Mouse (Mus musculus) E14TG2a.4 (cell line): ENCODE data around the gene Ankrd60.
A peak's percentile ranks its signal among the peaks of the same experiment; 100 is the strongest.

ENCODE experiments used
- H3K27me3 ChIP-seq: 2 replicates; pipeline ENCODE4 v1.6.1; 2014; ENCODE audit warnings: low read length, control low read depth; ENCODE audit not compliant: insufficient read depth
- H3K36me3 ChIP-seq: 2 replicates; pipeline ENCODE4 v1.6.1; 2014; ENCODE audit warnings: low read length, control low read depth; ENCODE audit not compliant: insufficient read depth
- H3K4me1 ChIP-seq: replicated peaks from 2 replicates; pipeline ENCODE4 v1.6.1; 2014; ENCODE audit warnings: low read depth, low read length, control low read depth
- H3K4me3 ChIP-seq: replicated peaks from 2 replicates; pipeline ENCODE4 v1.5.1; 2014; ENCODE audit warnings: mild to moderate bottlenecking, low read length
- H3K9me3 ChIP-seq: 2 replicates; pipeline ENCODE4 v1.6.1; 2014; ENCODE audit warnings: low read length, control low read depth
- CTCF ChIP-seq: conservative IDR thresholded peaks from 2 replicates; pipeline ENCODE4 v1.5.1; 2014; ENCODE audit warnings: low read length
- NANOG ChIP-seq: IDR thresholded peaks from 2 replicates; pipeline ENCODE4 v1.6.1; 2014; ENCODE audit warnings: borderline replicate concordance, low read length, mixed read lengths
- POU5F1 ChIP-seq: IDR thresholded peaks from 2 replicates; pipeline ENCODE4 v1.6.1; 2014; ENCODE audit warnings: low read length, borderline replicate concordance

Gene Ankrd60

DNA sequence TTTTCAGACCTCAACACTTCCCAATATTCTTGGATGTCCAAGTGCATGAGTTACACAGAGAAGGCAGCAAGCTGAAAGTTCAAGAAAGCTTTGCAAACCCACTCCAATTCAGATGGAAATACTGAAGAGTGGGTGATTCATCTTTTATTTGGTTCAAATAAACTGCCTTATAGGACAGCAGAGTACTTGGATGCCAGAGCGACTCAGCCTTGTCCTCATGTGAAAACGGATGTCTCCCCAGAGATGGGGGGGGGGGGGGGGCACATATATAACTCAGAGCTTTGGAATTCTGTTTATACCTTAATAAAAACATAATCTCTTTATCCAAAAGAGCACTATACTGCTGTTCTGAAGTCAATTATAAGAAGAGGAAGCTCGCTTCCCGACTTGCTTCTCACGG, 9.2 kb upstream of the Ankrd60 start:
- TF ChIP-seq CTCF (no peak), POU5F1 (no peak), NANOG (no peak)
- peaks cover 9% of the 10 kb centered on the region for H3K36me3 ChIP-seq
- peaks cover 11% of the 10 kb centered on the region for H3K4me1 ChIP-seq
- H3K9me3 ChIP-seq, result peaks cover 11% of the 10 kb centered on the region
- no peak overlapping the region for H3K4me3 ChIP-seq
- H3K27me3 ChIP-seq, result peaks cover 37% of the 10 kb centered on the region

DNA sequence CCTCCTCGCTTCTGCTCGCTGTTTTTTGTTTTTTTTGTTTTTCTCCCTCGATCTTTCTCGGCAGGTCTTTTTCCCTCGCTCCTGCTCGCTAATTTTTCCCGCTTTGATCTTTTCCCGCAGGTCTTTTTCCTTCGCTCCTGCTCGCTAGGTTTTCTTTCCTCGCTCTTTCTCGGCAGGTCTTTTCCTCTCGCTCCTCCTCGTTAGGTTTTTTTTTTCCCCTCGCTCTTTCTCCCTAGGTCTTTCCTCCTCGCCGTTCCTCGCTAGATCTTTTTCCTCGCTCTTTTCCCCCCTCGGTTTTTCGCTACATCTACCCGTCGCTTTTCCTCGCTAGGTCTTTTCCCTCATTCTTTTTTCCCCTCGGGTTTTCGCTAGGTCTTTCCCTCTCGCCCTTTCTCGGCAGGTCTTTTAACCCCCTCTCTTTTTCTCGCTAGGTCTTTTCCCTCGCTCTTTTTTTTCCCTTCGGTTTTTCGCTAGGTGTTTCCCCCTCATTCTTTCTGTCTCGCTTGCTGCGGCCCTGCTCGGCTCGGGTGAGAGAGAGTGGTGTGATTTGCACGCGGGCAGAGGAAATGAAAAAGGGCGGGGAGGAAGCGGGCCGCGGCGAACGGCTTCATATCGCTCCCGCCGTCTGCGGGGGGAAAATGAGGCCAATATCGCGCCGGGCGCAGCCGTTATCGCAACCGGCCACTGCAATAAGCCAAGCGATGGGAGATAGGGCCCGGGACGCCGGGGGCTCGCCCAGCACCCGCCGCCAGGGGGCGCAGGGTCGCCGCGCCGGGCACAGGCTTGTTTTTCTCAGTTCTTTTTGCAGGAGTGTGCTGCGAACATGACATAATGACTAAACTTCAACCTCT, 8.2 kb upstream of the Ankrd60 start:
- H3K9me3 ChIP-seq, result peaks cover 11% of the 10 kb centered on the region
- H3K4me1 ChIP-seq, result peaks cover 12% of the 10 kb centered on the region
- TF ChIP-seq POU5F1 (no peak), CTCF (no peak), NANOG (no peak)
- H3K4me3 ChIP-seq, result peak overlapping the region; percentile 66
- H3K36me3 ChIP-seq, result peaks cover 9% of the 10 kb centered on the region; the same call in 1 of the 2 replicates
- peaks cover 37% of the 10 kb centered on the region for H3K27me3 ChIP-seq

DNA sequence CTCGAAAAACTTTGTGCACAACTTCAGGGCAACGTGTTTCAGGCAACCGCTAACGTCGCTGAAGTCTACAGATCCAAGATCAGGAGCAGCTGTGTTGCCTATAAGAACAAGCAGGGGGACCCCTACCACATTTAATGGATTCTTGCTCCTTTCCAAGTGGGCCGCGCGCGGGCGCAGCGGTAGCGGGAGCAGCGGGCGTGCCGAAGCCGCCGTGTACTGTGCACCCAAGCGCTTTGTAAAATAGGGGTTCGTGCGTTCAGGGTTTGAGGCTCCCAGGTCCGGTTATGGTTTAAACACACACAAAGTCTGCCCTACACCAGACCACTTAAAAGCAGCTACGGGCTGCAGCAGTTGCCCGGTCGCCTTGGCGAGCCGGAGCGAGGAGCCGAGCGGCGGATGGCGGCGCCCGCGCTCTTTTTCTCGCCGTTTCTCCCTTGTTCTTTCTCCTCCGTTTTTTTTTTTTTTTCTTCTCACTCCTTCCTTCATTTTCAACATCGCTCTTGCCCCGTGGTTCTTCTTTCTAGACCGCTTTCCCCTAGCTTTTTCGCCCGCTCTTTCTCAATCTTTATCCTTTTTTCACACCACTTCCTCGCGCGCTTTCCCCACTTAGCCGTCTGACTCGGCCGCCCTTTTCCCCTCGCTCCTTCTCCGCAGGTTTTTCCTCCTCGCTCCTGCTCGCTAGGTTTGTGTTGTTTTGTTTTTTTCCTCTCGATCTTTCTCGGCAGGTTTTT, 7.4 kb upstream of the Ankrd60 start:
- H3K4me1 ChIP-seq, result peaks cover 12% of the 10 kb centered on the region
- peak overlapping the region; percentile 66 for H3K4me3 ChIP-seq
- H3K27me3 ChIP-seq, result peaks cover 37% of the 10 kb centered on the region
- peaks cover 11% of the 10 kb centered on the region for H3K9me3 ChIP-seq
- TF ChIP-seq NANOG, result no peak
- no peak for TF ChIP-seq CTCF
- no peak for TF ChIP-seq POU5F1
- H3K36me3 ChIP-seq, result peaks cover 9% of the 10 kb centered on the region; the same call in 1 of the 2 replicates

DNA sequence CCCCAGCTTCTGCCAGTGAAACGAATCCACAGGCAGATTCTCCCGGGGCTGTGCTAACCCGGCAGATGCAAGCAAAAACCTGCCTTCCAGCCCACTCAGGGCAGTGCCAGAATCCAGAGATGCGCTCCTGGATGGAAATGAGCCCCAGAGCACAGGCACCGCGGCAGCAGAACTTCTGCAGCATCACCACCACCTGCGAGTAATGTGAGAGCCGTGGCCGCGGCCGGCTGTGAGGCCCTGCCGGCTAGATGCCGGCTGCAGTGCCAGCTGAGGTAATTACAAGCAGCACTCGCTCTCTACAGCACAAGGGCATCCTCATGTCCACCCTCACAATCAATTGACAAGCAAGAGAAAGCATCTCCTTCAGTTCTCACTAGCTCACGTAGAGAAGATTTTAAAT, 6.2 kb upstream of the Ankrd60 start:
- Histone ChIP-seq H3K9me3 (no peaks in the 10 kb centered on the region), H3K4me1 (peaks cover 12% of the 10 kb centered on the region), H3K27me3 (peaks cover 45% of the 10 kb centered on the region), H3K36me3 (no peaks in the 10 kb centered on the region), H3K4me3 (no peak overlapping the region)
- no peak for TF ChIP-seq CTCF
- no peak for TF ChIP-seq POU5F1
- no peak for TF ChIP-seq NANOG

DNA sequence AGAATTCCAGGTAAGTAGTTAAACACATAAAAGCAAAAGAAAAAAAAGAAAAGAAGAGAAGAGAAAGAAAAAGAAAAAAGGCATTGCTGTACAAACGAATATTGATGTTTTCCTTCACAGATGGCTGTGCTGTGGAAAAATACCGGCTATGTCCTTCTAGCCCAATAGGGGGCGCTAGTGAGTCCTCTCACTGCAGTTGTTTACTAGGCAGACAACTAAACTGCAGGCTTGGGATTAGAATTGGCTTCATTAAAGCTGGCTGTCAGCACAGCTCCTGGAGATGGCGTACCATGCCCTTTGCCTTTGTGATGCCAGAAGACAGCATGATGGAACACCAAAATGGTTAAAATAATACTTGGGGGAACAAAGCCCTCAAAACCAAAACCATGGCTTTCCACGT, 5.3 kb upstream of the Ankrd60 start:
- H3K4me1 ChIP-seq, result peaks cover 16% of the 10 kb centered on the region
- H3K4me3 ChIP-seq, result no peak overlapping the region
- H3K27me3 ChIP-seq, result peaks cover 50% of the 10 kb centered on the region
- H3K36me3 ChIP-seq, result no peaks in the 10 kb centered on the region
- TF ChIP-seq POU5F1 (no peak), CTCF (peak; percentile 96)
- H3K9me3 ChIP-seq, result no peaks in the 10 kb centered on the region

DNA sequence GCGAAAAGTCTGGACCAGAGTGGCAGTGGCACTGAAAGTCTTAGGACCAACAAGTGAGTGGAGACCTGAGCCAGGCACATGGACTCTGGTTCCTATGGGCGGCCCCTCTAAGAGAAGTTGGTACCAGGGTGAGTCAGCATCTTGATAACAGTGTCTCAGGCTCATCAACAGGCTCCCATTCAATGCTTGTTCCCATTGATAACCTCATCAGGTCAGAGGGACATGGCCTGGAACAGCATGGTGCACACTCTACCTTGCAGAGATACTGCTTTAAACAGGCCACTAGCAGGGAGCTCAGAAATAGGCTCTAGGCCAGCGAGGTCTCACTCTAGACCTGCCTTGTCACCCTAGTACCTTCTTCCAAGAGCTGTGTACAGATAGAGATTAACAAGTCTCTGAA, 4.7 kb upstream of the Ankrd60 start:
- TF ChIP-seq NANOG (no peak), CTCF (no peak), POU5F1 (no peak)
- H3K4me3 ChIP-seq, result no peak overlapping the region
- H3K27me3 ChIP-seq, result peaks cover 52% of the 10 kb centered on the region
- no peaks in the 10 kb centered on the region for H3K9me3 ChIP-seq
- peaks cover 18% of the 10 kb centered on the region for H3K4me1 ChIP-seq
- H3K36me3 ChIP-seq, result no peaks in the 10 kb centered on the region

DNA sequence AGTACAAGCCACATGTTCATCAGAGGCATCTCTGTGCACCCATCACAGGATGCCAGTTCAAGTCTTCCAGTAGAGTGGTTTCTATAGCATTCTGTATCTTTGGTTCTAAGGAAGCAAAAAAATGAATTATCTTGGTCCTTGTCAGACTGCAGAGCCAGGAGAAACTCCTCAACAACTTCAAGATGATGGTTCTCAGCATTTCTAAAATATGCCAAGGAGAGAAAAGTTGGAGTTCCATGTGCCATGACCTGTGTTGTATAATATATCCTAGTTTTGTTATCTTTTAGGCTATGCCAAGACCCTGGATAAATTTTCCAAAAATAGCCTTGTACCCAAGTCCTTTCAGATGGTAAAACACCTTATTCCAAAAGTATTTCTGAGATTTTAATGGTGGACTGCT, 2.9 kb upstream of the Ankrd60 start:
- no peaks in the 10 kb centered on the region for H3K36me3 ChIP-seq
- no peak for TF ChIP-seq NANOG
- no peak for TF ChIP-seq POU5F1
- no peak for TF ChIP-seq CTCF
- H3K27me3 ChIP-seq, result peaks cover 56% of the 10 kb centered on the region
- H3K9me3 ChIP-seq, result no peaks in the 10 kb centered on the region
- H3K4me3 ChIP-seq, result no peak overlapping the region
- peaks cover 13% of the 10 kb centered on the region for H3K4me1 ChIP-seq

DNA sequence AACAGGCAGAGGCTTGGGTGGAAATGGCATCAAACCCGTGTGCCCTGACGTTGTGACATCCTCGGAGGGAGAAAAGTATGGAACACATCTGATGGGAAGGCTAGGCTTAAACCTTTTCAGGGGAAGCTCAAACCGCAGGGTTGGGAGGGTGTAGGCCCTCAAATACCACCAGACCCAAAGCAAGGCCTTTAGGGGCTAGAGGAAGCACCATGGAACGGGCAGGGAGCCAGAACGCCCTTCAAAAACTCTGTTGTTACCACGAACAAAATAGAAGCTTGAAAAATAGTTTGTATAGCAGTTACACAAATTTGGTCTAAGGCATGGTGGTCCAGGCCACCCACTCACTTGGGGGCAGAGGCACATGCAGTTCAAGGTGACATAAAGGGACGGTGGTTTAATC, 430 bp upstream of the Ankrd60 start:
- peaks cover 46% of the 10 kb centered on the region for H3K27me3 ChIP-seq
- TF ChIP-seq POU5F1 (no peak), CTCF (no peak), NANOG (no peak)
- H3K36me3 ChIP-seq, result no peaks in the 10 kb centered on the region
- H3K4me3 ChIP-seq, result peak overlapping the region; percentile 77
- no peaks in the 10 kb centered on the region for H3K9me3 ChIP-seq
- H3K4me1 ChIP-seq, result peaks cover 10% of the 10 kb centered on the region
